Mouse (Mus musculus): ENCODE data around the gene Olfr147. TPM values are rescaled to one million over a fixed set of nuclear protein-coding genes. Genes with fewer than 3 reads are reported as not detected.
"Not testable (repeated sequence)": the region's sequence is repeated elsewhere in the genome, so short reads cannot be mapped to it uniquely, and the experiment has no call there.

Olfr147 gene
- not detected for total RNA-seq (2021)
- long read RNA-seq, experiment 1 = 0 reads
- long read RNA-seq, experiment 2 = 0 reads

GRCm38 (mm10) chr9:38401398-38401797, at the start of gene Olfr147:
Gene Olfr147 (plus strand): TSS chr9:38401698.
- no peak for DNase-seq (ENCODE audit: low spot score in 2 of 2)

DNA sequence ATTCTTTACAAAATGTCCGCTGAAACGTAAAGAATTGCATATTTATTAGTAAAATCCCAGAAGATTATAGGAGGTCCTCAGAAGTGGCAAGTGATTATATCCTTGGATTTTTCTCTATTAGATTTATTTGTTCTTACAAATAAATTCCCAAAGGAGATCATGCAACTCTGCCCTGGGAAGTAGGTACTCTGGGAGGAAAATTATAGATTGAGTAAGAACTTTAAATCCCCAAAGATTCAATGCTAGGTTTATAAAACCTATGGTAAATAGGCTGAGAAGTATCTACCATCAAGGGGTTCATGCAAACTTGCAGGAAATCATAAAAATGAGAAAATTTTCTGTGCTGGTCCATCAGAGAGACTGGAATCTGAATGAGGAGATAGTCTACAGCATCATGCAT, 34.9 kb upstream of the Olfr147 start, which contains the start of gene Olfr250:
TSS of gene Olfr250 (plus strand) at position 301 of the 400 bp plus-strand sequence.
- no peak for DNase-seq (ENCODE audit: low spot score in 2 of 2)

DNA sequence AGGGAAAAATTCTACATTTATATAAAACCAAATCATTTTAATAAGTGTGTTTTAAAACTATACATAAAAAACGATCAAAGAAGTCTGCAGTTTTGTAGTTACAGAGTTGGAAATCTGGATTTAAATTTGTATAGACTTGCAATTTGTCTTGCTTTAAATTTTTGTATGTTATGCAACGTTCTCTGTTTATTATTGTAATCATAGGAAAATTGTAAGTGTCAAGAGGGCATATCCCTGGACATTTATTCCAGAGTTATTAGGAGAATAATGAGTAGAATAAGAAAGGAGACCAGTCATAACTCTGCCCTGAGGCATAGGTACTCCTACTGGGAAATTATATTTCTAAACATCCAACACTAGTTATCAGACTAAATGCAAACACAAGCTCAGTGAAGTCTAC, 24.7 kb upstream of the Olfr147 start, which contains the start of gene Olfr251:
TSS of gene Olfr251 (plus strand) at position 301 of the 400 bp plus-strand sequence.
- DNase-seq (ENCODE audit: low spot score in 2 of 2) = no peak

DNA sequence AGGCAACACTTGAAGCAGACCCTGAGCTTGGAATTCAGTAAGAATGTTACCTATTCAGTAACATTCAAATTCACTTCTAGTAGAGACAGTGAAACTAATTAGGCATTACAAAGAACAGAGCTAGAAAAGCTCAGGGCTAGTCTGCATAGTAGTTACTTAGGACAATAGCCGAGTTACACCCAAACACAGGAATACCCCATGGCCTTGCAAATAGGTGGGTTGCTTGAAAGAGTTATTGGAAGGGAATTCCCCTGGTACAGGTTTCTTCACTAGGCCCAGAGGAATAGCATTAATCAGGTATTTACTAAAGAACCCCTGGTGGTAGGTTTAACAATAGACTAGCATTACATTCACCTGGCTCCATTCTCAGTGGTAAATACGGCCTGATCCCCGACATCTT, 6.0 kb downstream of the Olfr147 start:
- not testable (repeated sequence) for DNase-seq (ENCODE audit: low spot score in 2 of 2)

DNA sequence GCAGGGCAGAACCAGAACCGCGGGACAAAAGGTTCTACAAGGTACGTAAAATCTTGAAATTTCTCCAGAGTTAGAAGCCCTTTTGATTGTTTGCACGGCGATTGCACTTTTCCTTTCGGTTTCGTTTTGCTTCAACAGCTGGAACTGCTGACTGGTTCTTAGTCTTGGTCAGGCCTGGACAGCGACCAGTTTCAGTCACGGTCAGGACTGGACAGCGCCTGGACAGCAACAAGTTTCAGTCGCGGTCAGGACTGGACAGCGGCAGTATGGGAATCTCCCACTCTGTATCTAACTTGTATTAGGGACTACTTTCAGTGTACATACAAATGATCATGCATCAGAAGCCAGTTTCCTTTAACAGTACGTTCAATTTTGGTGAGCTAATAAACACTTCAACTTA, 12.0 kb downstream of the Olfr147 start:
- not testable (repeated sequence) for DNase-seq (ENCODE audit: low spot score in 2 of 2)

DNA sequence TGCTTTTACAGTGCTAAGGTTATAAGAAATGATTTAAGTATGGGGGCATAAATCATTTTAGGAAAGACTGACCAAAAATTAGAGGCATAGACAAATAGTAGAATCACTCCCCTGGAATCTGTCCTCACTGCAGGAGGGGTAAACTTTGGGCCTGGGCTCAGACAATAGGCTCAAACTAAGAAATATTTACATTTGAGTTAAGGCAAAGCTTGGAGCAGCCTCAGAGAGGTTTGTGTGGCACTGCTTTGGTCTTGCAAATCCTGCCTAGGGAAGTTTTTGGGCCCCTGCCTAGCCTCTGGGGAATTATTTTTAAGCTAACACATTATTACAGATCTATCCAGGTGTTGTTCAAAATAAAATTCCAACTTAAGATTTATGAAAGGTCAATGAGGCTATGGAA, 22.3 kb downstream of the Olfr147 start:
- no peak for DNase-seq (ENCODE audit: low spot score in 2 of 2)

DNA sequence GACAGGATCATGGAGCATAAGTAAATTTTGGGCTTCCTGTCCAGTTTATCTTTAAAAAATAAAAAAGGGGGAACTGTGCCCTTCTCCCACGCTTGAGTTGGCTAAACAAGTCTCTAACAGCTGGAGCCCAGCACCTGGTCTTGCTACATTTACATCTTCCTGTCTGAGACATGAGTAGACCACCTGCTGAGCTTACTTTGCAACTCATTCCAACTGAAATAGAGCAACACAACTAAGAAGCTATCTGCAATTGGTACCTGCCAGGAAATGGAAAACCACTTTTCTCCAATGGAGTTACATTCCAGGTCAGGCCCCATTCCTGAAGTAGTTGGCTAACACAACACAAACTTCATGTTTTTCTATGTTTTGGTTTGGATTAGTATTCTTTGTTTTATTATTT, 25.5 kb downstream of the Olfr147 start:
- DNase-seq (ENCODE audit: low spot score in 2 of 2) = no peak

GRCm38 (mm10) chr9:38429155-38429554, 27.7 kb downstream of the Olfr147 start, which contains the start of gene Olfr901:
Gene Olfr901 (plus strand): TSS chr9:38429455.
- no peak for DNase-seq (ENCODE audit: low spot score in 2 of 2)

GRCm38 (mm10) chr9:38447352-38447751, 45.9 kb downstream of the Olfr147 start, which contains the start of gene Olfr902:
Gene Olfr902 (plus strand): TSS chr9:38447652.
- DNase-seq (ENCODE audit: low spot score in 2 of 2) = no peak

Other genes with a start within 250 kb of the Olfr147 start
- gene Olfr891, start 220.9 kb upstream of the Olfr147 start, total RNA-seq (2021) = not detected
- not detected for gene Olfr893, start 193.3 kb upstream of the Olfr147 start, total RNA-seq (2021)
- not detected for gene Olfr894, start 183.6 kb upstream of the Olfr147 start, total RNA-seq (2021)
- not detected for gene Olfr143, start 148.9 kb upstream of the Olfr147 start, total RNA-seq (2021)
- gene Olfr895, start 133.8 kb upstream of the Olfr147 start, total RNA-seq (2021) = not detected
- not detected for gene Olfr896-ps1, start 110.6 kb upstream of the Olfr147 start, total RNA-seq (2021)
- not detected for gene Olfr25, start 72.6 kb upstream of the Olfr147 start, total RNA-seq (2021)
- gene Olfr898, start 53.3 kb upstream of the Olfr147 start, total RNA-seq (2021) = not detected
- gene Olfr250, start 34.8 kb upstream of the Olfr147 start, total RNA-seq (2021) = not detected
- gene Olfr251, start 24.6 kb upstream of the Olfr147 start, total RNA-seq (2021) = not detected
- not detected for gene Olfr901, start 27.8 kb downstream of the Olfr147 start, total RNA-seq (2021)
- gene Olfr902, start 46.0 kb downstream of the Olfr147 start, total RNA-seq (2021) = not detected
- not detected for gene Olfr904, start 61.4 kb downstream of the Olfr147 start, total RNA-seq (2021)
- gene Olfr905, start 69.4 kb downstream of the Olfr147 start, total RNA-seq (2021) = under 1 TPM in 1 of 2 experiments, not detected in 1; 0.06 TPM
- not detected for gene Olfr906, start 85.4 kb downstream of the Olfr147 start, total RNA-seq (2021)
- not detected for gene Olfr907, start 94.1 kb downstream of the Olfr147 start, total RNA-seq (2021)
- not detected for gene Olfr911-ps1, start 119.9 kb downstream of the Olfr147 start, total RNA-seq (2021)
- gene Olfr910, start 136.2 kb downstream of the Olfr147 start, total RNA-seq (2021) = not detected
- gene Olfr912, start 178.5 kb downstream of the Olfr147 start, total RNA-seq (2021) = not detected
- gene Olfr913, start 191.1 kb downstream of the Olfr147 start, total RNA-seq (2021) = not detected
- gene Olfr914, start 203.4 kb downstream of the Olfr147 start, total RNA-seq (2021) = not detected